Mouse (Mus musculus): Measurements from ENCODE around the gene Pdzph1.

The Pdzph1 gene

DNA sequence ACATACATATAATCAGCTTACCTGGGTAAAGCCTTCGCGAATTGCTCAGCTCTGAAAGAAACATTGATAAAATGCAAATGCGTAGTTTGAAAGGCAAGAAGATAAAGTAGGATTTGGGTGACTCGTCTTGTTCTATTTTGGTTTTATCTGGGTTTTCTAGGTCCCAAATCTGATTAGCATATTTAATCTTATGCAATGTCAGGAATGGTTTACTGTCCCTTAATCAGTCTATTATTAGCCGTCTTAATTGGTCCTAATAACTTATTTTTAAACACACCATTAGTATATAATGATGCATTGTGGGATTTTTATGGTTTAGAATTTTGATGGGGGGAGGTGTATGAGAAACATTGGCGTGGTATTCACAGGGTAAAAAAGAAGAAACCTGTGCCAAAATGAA, at the start of gene Pdzph1:
Gene Pdzph1, minus strand, starts transcription at position 101 of the 400 bp plus-strand sequence.
- no peak for DNase-seq

DNA sequence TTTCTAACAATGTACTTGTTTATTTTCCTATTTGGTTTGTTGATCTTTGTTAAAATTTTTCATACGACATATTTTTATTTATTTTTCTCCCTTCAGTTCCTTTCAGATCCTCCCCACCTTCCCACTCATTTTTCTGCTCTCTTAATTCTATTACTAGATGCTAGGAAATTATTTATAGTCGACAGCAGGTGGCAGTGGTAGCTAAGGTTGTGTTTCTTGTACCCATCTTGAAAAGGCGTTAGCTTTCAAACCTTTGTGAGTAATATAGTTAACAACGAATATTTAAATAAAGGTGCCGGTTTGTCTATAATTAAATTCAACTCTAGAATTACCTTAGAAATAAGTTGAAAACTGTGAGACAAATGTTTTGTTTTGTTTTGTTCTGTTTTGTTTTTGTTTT, 48.6 kb upstream of the Pdzph1 start:
- peak; percentile 28 for DNase-seq

GRCm38 (mm10) chr17:59033445-59033844, 42.3 kb upstream of the Pdzph1 start:
- DNase-seq: no peak

DNA sequence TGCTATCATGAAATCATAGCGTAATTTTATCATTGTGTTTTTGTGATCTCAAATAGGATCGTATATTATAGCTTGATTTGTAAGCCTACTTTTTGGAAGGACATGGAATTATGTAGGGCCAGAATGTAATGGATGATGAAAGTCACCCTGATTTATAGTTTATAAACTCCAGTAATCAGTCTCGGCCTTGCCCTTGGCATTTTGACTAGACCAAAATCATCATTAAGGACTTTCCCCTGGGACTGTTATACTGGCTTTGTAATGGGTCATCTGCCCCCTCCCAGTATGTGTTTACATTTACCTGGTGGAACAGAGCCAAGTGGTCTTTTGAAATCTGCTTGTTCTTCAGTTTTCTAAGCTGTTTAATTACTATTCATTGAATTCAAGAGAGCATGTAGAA, 35.2 kb upstream of the Pdzph1 start:
- DNase-seq: no peak

GRCm38 (mm10) chr17:59024502-59024901, 33.3 kb upstream of the Pdzph1 start:
- DNase-seq: no peak

DNA sequence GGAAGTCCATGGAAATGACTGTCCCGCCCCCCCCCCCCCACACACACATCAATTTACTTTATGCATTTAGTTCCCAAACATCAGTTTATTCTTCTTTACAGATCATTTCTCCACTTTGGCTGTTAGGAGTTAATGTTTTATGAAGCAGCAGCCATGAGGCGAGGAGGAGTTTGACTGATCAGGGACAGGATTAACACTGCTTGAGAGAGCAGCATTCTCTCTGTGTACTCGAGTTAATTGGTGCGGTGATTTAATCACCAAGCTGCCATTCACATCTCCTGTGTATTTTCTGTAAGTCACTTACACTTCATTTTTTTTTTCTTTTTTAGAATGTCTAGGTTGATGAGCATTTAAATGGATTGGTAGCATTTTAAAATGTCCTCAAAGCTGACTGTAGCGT, 32.8 kb upstream of the Pdzph1 start:
- DNase-seq: peak; percentile 45

DNA sequence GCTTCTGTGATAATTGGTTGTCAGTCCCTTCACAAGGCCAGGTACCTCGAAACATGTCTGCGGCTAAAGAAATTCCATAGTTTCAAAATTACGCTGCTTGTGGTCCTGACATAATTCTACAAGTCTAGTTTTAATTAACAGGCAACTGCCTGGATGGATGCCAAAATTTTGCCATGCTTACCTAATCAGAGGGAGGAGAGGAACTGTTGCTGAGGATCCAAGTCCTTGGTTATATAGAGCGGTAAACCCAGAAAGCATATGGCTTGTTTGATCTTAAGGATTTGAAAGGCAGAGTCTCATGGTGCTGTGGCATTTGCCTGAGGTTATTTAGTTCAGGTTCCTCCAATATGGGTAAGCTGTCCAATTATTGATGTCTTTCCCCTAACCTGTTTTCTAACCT, 27.5 kb upstream of the Pdzph1 start:
- DNase-seq: no peak

DNA sequence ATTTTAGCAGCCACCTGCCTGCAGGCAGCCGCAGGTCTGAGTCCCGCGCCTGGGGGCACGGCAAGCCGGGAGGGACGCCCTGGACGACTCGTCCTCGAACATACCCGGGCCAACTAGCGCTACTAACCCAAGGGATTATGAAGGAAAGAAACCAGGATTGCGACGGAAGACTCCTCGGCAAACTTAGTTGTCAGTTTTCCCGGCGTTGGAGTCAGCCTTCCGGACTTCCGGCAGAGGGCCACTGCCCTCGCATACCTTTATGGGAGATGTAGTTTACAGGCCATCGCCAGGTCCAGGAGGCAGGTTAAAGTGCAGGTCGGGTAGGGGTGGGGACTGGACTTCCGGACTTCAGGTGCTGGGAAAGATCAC, 21.9 kb upstream of the Pdzph1 start, which contains the start of gene Nudt12:
Gene Nudt12, minus strand, starts transcription at position 282 of the 369 bp plus-strand sequence.
- peak; percentile 93 for DNase-seq

DNA sequence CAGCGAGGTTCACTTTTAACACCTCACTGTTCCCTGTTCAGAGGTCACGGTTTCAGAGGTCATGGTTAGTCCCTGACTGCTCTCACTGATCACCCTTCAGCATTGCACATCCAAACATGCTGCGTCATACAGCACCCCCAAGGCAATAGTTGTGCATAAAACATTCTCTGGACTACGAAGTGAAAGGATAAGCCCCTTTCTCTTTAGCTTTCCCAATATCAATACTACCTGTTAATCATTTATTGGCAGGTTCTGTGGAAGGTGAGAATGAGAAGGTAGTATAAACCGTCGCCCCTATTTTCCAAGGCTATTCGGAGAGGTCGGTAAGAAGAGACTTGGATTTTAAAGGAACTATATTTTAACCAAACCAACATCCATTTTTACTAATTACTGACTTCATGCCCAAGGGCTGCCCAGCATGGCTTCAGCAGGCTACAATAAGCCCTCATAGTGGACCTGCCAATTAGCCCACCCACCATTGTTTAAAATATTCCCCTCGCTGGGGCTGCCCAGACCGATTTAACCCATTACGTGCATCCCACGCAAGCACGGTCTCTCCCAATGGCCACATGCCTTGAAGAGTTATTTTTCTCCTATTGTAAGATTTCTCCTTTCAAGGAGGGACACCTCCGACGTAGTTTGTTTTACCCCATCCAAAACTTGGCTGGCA, 21.4 kb upstream of the Pdzph1 start:
- peak; percentile 65 for DNase-seq

- peak; percentile 41 for DNase-seq
These were observed 20.6 kb upstream of the Pdzph1 start for GRCm38 (mm10) chr17:59011546-59012307.

- DNase-seq: no peak
These were observed 17.9 kb downstream of the Pdzph1 start for GRCm38 (mm10) chr17:58973237-58973636.

DNA sequence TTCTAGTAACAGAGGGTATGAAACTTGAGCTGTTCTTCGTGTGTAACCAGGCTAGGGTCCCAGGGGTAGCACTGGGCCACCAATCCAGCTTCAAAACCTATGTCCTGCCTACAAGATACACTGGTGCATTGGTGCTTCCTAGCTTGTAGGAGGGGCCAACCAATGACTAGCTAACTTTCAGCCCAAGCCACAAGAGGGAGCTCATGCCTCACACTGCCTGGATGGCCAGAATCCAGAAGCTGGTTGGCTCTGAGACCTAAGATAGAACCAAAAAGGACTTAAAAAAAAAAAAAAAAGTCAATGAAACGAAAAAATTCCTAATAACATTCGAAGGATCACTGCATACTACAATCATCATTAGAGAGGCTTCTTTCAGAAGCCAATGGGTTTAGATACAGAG, 31.3 kb downstream of the Pdzph1 start:
- peak; percentile 62 for DNase-seq

DNA sequence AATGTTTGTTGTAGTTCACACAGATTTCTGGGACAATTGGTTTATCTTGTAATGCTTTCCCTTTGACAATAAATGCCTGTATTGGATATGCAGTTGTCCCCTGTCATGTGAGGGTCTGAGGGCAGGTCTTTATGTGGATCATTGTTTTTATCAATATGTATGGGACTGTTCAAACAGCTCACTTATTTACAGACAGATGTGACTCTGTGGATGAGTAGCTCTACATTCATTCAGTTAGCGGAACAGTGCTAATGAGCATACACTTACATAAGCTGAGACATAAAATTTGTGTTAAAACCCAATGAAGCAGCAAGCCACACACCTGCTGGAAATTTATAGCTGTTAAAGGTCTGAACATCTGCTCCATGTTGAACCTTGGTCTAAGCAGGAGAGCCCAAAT, 34.1 kb downstream of the Pdzph1 start:
- DNase-seq: no peak

DNA sequence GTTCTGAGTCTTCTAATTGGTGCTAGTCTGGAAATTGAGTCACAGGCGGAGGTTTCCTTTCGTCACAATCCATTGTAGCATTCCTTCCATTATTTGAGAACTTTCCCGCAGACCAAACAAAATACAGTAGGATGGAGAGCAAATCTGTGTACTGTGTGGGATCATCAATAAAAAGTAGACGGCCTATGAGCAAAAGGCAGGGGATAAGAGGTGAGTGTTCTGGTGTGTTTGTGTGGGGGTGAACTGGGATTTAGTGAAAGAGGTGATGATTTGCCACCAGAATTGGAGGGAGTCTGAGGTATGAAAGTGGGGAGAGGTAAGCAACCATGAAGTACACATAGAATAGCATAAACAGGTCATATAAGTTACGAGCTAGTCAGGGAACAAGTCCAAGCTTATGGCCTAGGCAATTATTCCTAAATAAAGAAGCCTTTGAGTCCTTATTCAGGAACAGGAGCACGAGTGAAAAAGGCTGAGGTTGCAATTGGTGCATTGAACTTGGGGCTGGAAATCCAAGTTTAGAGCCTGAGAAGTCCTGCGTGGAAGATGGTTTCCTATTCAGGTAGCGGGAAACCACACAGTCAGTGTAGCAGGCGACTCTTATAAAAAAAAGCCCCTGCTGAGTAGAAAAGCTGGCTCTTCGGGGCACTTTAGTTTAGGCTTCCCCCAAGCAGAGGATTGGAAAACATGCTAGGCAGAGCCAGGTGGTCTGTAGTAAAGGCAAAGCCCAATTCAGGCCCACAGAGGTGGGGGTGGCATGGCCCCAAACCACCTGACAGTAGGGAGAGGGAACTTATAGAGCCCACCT, 48.0 kb downstream of the Pdzph1 start:
- no peak for DNase-seq

- no peak for DNase-seq
These were observed 52.6 kb downstream of the Pdzph1 start for GRCm38 (mm10) chr17:58938598-58938997.

GRCm38 (mm10) chr17:58937533-58937932, 53.6 kb downstream of the Pdzph1 start:
- no peak for DNase-seq

GRCm38 (mm10) chr17:58932983-58933280, 58.2 kb downstream of the Pdzph1 start:
- DNase-seq: no peak

DNA sequence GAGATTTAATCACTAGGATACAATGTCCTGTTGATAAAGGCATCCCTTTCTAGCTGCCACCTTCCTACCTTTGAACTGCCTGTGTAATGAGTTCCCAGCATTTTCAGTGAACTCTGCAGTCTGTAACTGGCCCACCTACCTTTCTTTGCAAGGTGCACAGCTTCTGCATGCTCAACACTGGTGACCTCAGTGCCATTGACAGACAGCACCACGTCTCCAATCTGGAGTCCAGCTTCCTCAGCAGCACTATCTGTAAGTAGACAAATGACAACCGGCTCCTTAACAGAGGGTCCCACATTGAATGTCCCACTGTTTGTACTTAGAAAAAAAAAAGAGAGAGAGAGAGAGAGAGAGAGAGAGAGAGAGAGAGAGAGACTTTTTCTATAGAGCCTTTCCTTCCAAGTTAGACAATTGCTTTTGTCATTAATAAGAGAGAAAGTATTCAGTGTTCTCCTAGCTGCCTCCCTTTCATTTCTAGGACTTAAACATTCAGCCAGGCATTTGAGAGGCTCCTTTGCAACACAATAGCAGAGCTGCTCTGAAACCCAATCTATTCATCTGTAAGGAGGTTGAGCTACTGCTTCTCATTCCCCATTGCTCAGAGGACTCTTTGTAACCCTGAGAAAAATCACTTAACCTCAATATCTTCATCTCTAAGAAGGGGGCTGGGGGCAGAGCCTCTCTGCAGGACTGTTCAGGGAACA, 58.7 kb downstream of the Pdzph1 start:
- no peak for DNase-seq

DNA sequence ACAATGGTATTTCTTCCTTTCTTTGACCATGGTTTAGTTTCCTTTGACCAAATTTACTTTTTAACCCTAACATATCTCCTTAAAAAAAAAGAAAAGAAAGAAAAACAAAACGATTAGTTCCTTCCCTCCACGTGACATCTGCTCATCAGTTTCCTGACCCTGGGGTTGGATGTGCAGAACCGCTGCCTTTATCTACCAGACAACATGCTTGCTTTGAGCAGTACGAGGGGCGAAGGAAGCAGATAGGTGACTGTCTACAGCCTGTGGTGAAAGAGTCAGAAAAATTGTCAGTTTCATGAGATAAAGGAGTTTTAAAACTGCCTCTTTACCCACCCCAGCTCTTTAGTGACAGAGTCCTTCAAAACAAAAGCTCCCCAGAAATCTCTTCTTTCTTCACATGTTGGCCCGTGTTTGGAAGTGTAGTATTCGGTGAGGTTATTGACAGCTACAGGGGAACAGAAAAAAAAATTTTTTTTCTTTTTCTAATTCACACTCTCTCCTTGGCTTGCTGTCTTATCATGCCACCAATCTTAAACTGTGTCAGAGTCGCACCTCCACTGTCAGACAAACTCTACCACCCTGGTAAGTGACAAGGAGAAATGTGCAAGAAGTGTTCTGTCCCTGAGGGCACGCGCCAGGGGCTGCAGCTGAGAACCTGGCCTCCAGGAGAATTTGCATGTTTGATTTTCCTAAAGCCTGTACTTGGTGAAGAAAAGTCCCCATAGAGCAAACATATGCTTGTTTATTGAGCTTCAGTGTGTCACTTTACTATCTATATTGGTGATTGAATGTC, 66.2 kb downstream of the Pdzph1 start:
- DNase-seq: no peak

DNA sequence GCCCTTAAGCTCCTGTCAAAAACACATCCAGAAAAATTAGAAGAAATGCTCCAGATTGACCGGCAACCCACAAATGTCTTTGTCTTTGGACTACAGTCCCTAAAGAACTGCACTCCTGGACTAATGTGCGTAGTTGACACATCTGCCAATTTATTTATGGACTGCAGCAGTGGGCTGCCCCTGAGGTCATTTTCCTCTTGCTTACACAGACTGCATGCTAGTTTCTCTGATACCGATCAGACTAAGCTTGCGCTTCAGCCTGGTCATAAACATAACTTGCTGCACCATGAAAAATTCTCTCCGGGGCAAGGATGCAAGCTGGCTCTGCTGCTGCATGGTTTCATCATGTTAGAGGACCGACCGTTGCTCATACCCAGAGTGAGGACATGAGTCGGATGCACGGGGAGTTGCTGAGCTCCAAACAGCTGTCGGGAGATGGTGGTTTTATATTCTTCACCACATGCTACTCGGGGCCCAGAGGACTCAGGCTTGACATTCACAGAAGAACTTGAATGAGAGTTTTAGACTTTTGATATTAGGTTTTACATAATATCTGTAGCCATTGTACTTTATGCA, 67.2 kb downstream of the Pdzph1 start:
- DNase-seq: no peak

DNA sequence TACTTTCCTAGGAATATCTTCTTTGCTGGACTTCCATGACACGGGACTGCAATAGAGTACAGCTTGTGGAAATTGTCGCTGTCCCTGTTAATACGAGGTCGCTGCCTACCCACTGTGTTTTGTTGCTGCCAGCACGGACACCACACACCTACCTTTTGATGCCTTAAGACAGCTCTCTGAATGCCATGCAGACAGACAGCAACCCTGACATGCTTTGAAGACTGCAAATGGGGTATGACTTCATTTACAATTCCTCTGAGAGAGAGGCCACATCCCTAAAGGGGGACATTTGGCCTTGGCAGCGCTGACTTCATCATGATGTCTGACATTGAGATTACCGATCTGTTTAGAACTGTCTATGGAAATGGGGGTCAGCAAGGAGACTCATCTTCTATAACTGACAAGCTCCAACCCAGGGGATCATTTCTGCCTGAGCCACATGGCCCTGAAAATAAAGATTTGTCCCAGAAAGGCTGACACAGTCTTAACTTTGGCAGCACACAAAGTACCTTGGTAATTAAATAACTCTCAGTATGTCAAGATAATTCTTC, 67.8 kb downstream of the Pdzph1 start:
- no peak for DNase-seq

DNA sequence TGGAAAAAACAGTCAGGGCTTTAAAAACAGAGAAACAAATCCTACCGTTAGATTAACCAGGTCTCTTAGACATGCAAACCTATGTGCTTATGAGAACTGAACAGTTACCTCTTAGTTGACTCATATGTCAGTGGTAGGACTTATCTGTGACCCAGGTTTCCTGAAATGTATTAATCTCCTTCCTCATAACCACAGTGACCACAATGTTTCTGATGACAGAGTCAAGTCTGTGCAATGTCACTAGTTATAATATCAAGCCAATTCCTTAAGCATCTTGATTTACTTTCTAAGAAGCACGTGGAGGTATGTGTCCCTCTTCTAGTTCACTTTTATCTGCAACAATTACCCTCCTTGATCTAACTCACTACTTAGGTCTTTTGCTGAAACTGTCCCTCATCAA, 68.4 kb downstream of the Pdzph1 start:
- DNase-seq: no peak

Measured in kidney, adult 9 months (tissue).